17 mouse cellular contexts compared by ENCODE assay signal in genomic region chr8:72470684-72471083, GRCm38 (mm10). TPM values are rescaled to one million over a fixed set of nuclear protein-coding genes. Genes with fewer than 3 reads are reported as not detected.
A peak's percentile ranks its signal among the peaks of the same experiment; 100 is the strongest.
DNase-seq lines count a peak whose midpoint lies in the region; ATAC-seq and TF ChIP-seq lines count a peak whose summit lies in the region.
"Had no signal": no experiment of that assay in that cellular context is flagged by ENCODE, and none has a peak within 500 bp of the region (broad histone marks: within the 10 kb centered on the region; RNA-seq: fewer than 3 reads in every experiment).

No protein-coding gene starts in this region.

- no peak overlapping the region for H3K4me3 ChIP-seq in kidney, embryonic 14.5 days (ENCODE audit: low read length)
- no peak overlapping the region for H3K4me3 ChIP-seq in liver, adult 2 months (ENCODE audit: insufficient read depth, low read depth, low read length)
- no peak overlapping the region for H3K4me3 ChIP-seq in liver, embryonic 12.5 days
- H3K4me3 ChIP-seq: embryonic facial prominence, embryonic 13.5 days; forebrain, embryonic 12.5 days; heart, embryonic 12.5 days; hindbrain, embryonic 15.5 days had no signal

- DNase-seq in cerebellum, adult 11-12 months, result peak; percentile 21
- DNase-seq in cerebellum, postnatal 4 days (ENCODE audit: low spot score in 2 of 2), result no peak
- DNase-seq in kidney, adult 11 months, result peak; percentile 26
- DNase-seq in liver, adult 2 months (ENCODE audit: extremely low read depth, low read depth, low spot score), result peak; percentile 62
- DNase-seq in kidney, postnatal 25 days, result peak; percentile 46 to 69
- no peak for DNase-seq in embryo, embryonic 10 days (ENCODE audit: low spot score)
- DNase-seq: adrenal gland, postnatal 25 days; cerebellum, adult 9-11 months; gastrocnemius, postnatal 14 days; heart, postnatal 36 days had no signal

- no peak for TF ChIP-seq POLR2A in liver, adult 2 months (IDR thresholded peaks at IDR 0.05; ENCODE audit: extremely low read depth, insufficient read depth, low read length)

- H3K27me3 ChIP-seq in kidney, embryonic 14.5 days (ENCODE audit: control insufficient read depth, insufficient read depth, low read length), result no peaks in the 10 kb centered on the region
- no peaks in the 10 kb centered on the region for H3K27me3 ChIP-seq in liver, adult 2 months (ENCODE audit: control insufficient read depth, insufficient read depth, low read length)
- H3K27me3 ChIP-seq in liver, embryonic 12.5 days (replicated peaks), result no peaks in the 10 kb centered on the region
- H3K27me3 ChIP-seq: embryonic facial prominence, embryonic 13.5 days; forebrain, embryonic 12.5 days; heart, embryonic 12.5 days; hindbrain, embryonic 15.5 days had no signal

- H3K4me1 ChIP-seq in kidney, embryonic 14.5 days (ENCODE audit: control insufficient read depth, insufficient read depth, low read length), result 0 out of 2 replicates have a peak, but pooled peaks cover 6% of the 10 kb centered on the region
- H3K4me1 ChIP-seq in liver, adult 2 months (ENCODE audit: control insufficient read depth, insufficient read depth, low read length), result peaks cover 16% of the 10 kb centered on the region
- H3K4me1 ChIP-seq in liver, embryonic 12.5 days, result peaks cover 21% of the 10 kb centered on the region

- H3K9me3 ChIP-seq in kidney, embryonic 14.5 days (ENCODE audit: control insufficient read depth, low read length), result no peaks in the 10 kb centered on the region
- H3K9me3 ChIP-seq in liver, embryonic 12.5 days (replicated peaks), result no peaks in the 10 kb centered on the region
- H3K9me3 ChIP-seq: embryonic facial prominence, embryonic 13.5 days; forebrain, embryonic 12.5 days; heart, embryonic 12.5 days; hindbrain, embryonic 15.5 days had no signal

- no peak for TF ChIP-seq CTCF in liver, adult 2 months (IDR thresholded peaks at IDR 0.05; ENCODE audit: low read depth, low read length)

- peaks cover 76% of the 10 kb centered on the region for H3K36me3 ChIP-seq in kidney, embryonic 14.5 days (ENCODE audit: control insufficient read depth, insufficient read depth, low read length)
- H3K36me3 ChIP-seq in liver, adult 2 months (ENCODE audit: control insufficient read depth, insufficient read depth, low read length), result peaks cover 24% of the 10 kb centered on the region
- peaks cover 80% of the 10 kb centered on the region for H3K36me3 ChIP-seq in liver, embryonic 12.5 days

- H3K27ac ChIP-seq in kidney, embryonic 14.5 days (ENCODE audit: low read depth, low read length), result no peak overlapping the region
- H3K27ac ChIP-seq in liver, adult 2 months (replicated peaks; ENCODE audit: insufficient read depth, low read depth, low read length), result no peak overlapping the region
- no peak overlapping the region for H3K27ac ChIP-seq in liver, embryonic 12.5 days
- H3K27ac ChIP-seq: embryonic facial prominence, embryonic 13.5 days; forebrain, embryonic 12.5 days; hindbrain, embryonic 15.5 days had no signal

- ATAC-seq in kidney, embryonic 14.5 days (ENCODE audit: low FRiP score, low TSS enrichment), result no peak
- ATAC-seq in liver, embryonic 12.5 days, result no peak
- ATAC-seq: forebrain, embryonic 16.5 days had no signal

- WGBS in kidney, embryonic 14.5 days, result 96% methylated on average over 7 of the region's 7 CpGs
- WGBS in liver, adult 2 months, result 59% methylated on average over 7 of the region's 7 CpGs
- WGBS in liver, embryonic 12.5 days (ENCODE audit: insufficient replicate concordance), result 87% methylated on average over 7 of the region's 7 CpGs

- H3K4me2 ChIP-seq in kidney, embryonic 14.5 days (replicated peaks; ENCODE audit: low read depth, low read length), result no peak overlapping the region
- no peak overlapping the region for H3K4me2 ChIP-seq in liver, embryonic 12.5 days
- H3K4me2 ChIP-seq: embryonic facial prominence, embryonic 13.5 days; forebrain, embryonic 12.5 days; heart, embryonic 12.5 days; hindbrain, embryonic 15.5 days had no signal

- H3K79me2 ChIP-seq in liver, adult 2 months (ENCODE audit: control insufficient read depth, insufficient read depth, low read length), result no peaks in the 10 kb centered on the region

- H3K9ac ChIP-seq in kidney, embryonic 14.5 days (ENCODE audit: low read depth, low read length), result no peak overlapping the region
- no peak overlapping the region for H3K9ac ChIP-seq in liver, adult 2 months (ENCODE audit: low read depth, low read length)
- no peak overlapping the region for H3K9ac ChIP-seq in liver, embryonic 12.5 days
- H3K9ac ChIP-seq: embryonic facial prominence, embryonic 13.5 days; forebrain, embryonic 12.5 days; heart, embryonic 12.5 days; hindbrain, embryonic 15.5 days had no signal

RNA-seq across cellular contexts. Expression of gene Cherp, which starts 4.3 kb away (rescaled TPM):
- 57.0 and 72.0 TPM in 2 replicates for polyA plus RNA-seq in kidney, embryonic 14.5 days (2014; fragmentation: Nextera tagmentation; extraction: Ambion mirVana)
- total RNA-seq in liver, adult 2 months (2014; rRNA removed), result 5.3 and 6.7 TPM in 2 replicates
- polyA plus RNA-seq in liver, adult 2 months (2012; rRNA removed), result 16.2 and 22.7 TPM in 2 replicates
- 41.6 and 45.0 TPM in 2 replicates for polyA plus RNA-seq in liver, embryonic 12.5 days (2016; fragmentation: Nextera tagmentation; extraction: Ambion mirVana)

RNA-seq across cellular contexts. Expression of gene Slc35e1, which starts 21.7 kb away (rescaled TPM):
- polyA plus RNA-seq in kidney, embryonic 14.5 days (2014; fragmentation: Nextera tagmentation; extraction: Ambion mirVana), result 10.8 and 19.7 TPM in 2 replicates
- total RNA-seq in liver, adult 2 months (2014; rRNA removed), result 20.0 and 26.5 TPM in 2 replicates
- 55.6 and 59.8 TPM in 2 replicates for polyA plus RNA-seq in liver, adult 2 months (2012; rRNA removed)
- polyA plus RNA-seq in liver, embryonic 12.5 days (2016; fragmentation: Nextera tagmentation; extraction: Ambion mirVana), result 17.1 and 17.7 TPM in 2 replicates

RNA-seq across cellular contexts. Expression of gene 1700030K09Rik, which starts 27.0 kb away (rescaled TPM):
- polyA plus RNA-seq in kidney, embryonic 14.5 days (2014; fragmentation: Nextera tagmentation; extraction: Ambion mirVana), result 13.9 and 14.6 TPM in 2 replicates
- total RNA-seq in liver, adult 2 months (2014; rRNA removed), result 1.8 and 2.1 TPM in 2 replicates
- 2.5 and 3.6 TPM in 2 replicates for polyA plus RNA-seq in liver, adult 2 months (2012; rRNA removed)
- polyA plus RNA-seq in liver, embryonic 12.5 days (2016; fragmentation: Nextera tagmentation; extraction: Ambion mirVana), result 7.0 and 7.7 TPM in 2 replicates

RNA-seq across cellular contexts. Expression of gene Calr3, which starts 27.0 kb away (rescaled TPM):
- polyA plus RNA-seq in kidney, embryonic 14.5 days (2014; fragmentation: Nextera tagmentation; extraction: Ambion mirVana), result 1.6 and 2.1 TPM in 2 replicates
- total RNA-seq in liver, adult 2 months (2014; rRNA removed), result 2.2 and 3.1 TPM in 2 replicates
- polyA plus RNA-seq in liver, adult 2 months (2012; rRNA removed), result 0.54 TPM in 2 replicates
- polyA plus RNA-seq in liver, embryonic 12.5 days (2016; fragmentation: Nextera tagmentation; extraction: Ambion mirVana), result 1.0 and 1.1 TPM in 2 replicates

RNA-seq across cellular contexts. Expression of gene Eps15l1, which starts 49.4 kb away (rescaled TPM):
- 40.7 and 72.3 TPM in 2 replicates for polyA plus RNA-seq in kidney, embryonic 14.5 days (2014; fragmentation: Nextera tagmentation; extraction: Ambion mirVana)
- total RNA-seq in liver, adult 2 months (2014; rRNA removed), result 9.0 and 9.5 TPM in 2 replicates
- polyA plus RNA-seq in liver, adult 2 months (2012; rRNA removed), result 8.7 and 13.0 TPM in 2 replicates
- 28.9 and 29.8 TPM in 2 replicates for polyA plus RNA-seq in liver, embryonic 12.5 days (2016; fragmentation: Nextera tagmentation; extraction: Ambion mirVana)

Comparison
In these comparisons a context has a peak if more than half of its experiments do, and no peak if none do; other contexts are left out.
1. DNase-seq: peak in cerebellum, adult 11-12 months (single experiment), kidney, adult 11 months (single experiment), liver, adult 2 months (single experiment) and kidney, postnatal 25 days (2 of 2); none in cerebellum, postnatal 4 days (0 of 2) and embryo, embryonic 10 days (single experiment).